Mouse (Mus musculus): ENCODE measurements around the gene Mfsd11.

DNA sequence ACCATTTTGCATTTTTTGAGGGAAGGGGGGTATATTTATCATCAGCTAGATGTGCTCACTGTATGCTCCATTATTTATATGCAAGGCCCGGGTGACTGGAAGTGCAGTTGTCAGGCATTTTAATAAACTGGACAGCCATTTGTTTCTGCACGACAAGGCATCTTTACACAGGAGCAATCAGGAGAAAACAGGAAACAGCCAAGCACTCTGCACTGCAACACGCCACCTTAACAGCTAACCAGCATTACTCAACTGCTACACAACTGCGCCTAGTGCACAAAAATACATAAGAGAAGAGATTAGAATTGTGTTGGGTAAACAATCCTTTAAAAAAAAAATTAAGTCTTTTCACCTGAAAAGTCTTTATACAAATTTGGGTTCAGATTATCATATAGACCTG is 2.2 kb upstream of the Mfsd11 start:
- TF ChIP-seq CTCF (IDR thresholded peaks at IDR 0.05; ENCODE audit: low read depth) = no peak
- no peak for TF ChIP-seq EP300 (IDR thresholded peaks at IDR 0.05; ENCODE audit: low read depth)

Data from liver, embryonic 14.5 days (tissue).